Mouse (Mus musculus) neural tube, embryonic 13.5 days (tissue): ENCODE measurements around the gene Cluap1. TPM values are rescaled to one million over a fixed set of nuclear protein-coding genes. Genes with fewer than 3 reads are reported as not detected.

Experiments used
- ATAC-seq: fragments of 200-750 bp; cut with Nextera tagmentation; 2 replicates; pipeline ENCODE4 v1.8.0; 2017; ENCODE audit warnings: low read depth, mild to moderate bottlenecking, moderate TSS enrichment, moderate library complexity
- H3K27ac ChIP-seq: fragments of 300-500 bp; sonication (generic); replicated peaks from 2 replicates; pipeline ENCODE4 v1.5.1; 2015; ENCODE audit warnings: moderate library complexity, mild to moderate bottlenecking, inconsistent platforms
- H3K27me3 ChIP-seq: fragments of 300-500 bp; sonication (generic); 2 replicates; pipeline ENCODE4 v1.6.1; 2015; ENCODE audit warnings: mild to moderate bottlenecking, inconsistent platforms
- H3K36me3 ChIP-seq: fragments of 300-500 bp; sonication (generic); 2 replicates; pipeline ENCODE4 v1.6.1; 2015; ENCODE audit warnings: mild to moderate bottlenecking, inconsistent platforms
- H3K4me1 ChIP-seq: fragments of 300-500 bp; sonication (generic); replicated peaks from 2 replicates; pipeline ENCODE4 v1.6.1; 2015; ENCODE audit warnings: inconsistent platforms
- H3K4me2 ChIP-seq: fragments of 300-500 bp; sonication (generic); 2 replicates; pipeline ENCODE4 v1.6.1; 2015; ENCODE audit warnings: inconsistent platforms, mild to moderate bottlenecking, moderate library complexity
- H3K4me3 ChIP-seq: fragments of 300-500 bp; sonication (generic); 2 replicates; pipeline ENCODE4 v1.5.1; 2015; ENCODE audit warnings: mild to moderate bottlenecking, inconsistent platforms
- H3K9ac ChIP-seq: fragments of 300-500 bp; sonication (generic); 2 replicates; pipeline ENCODE4 v1.6.1; 2015; ENCODE audit warnings: moderate library complexity, mild to moderate bottlenecking, inconsistent platforms
- H3K9me3 ChIP-seq: fragments of 300-500 bp; sonication (generic); 2 replicates; pipeline ENCODE4 v1.6.1; 2016; ENCODE audit warnings: inconsistent platforms
- WGBS: fragments of 180-500 bp; shearing (Covaris S2); methylation state at CpG from one replicate; pipeline ENCODE4 v1.1.7; 2015; 5-methylcytosine and 5-hydroxymethylcytosine counted together
- polyA plus RNA-seq: library from polyadenylated mRNA; unstranded; fragments of >200 nt; fragmentation: Nextera tagmentation; extraction: Ambion mirVana; gene quantifications from 2 replicates; pipeline ENCODE4 v1.2.1, GENCODE M21; 2015

The Cluap1 gene
- polyA plus RNA-seq, 1 experiment from 2014 or later = 35.4 TPM

DNA sequence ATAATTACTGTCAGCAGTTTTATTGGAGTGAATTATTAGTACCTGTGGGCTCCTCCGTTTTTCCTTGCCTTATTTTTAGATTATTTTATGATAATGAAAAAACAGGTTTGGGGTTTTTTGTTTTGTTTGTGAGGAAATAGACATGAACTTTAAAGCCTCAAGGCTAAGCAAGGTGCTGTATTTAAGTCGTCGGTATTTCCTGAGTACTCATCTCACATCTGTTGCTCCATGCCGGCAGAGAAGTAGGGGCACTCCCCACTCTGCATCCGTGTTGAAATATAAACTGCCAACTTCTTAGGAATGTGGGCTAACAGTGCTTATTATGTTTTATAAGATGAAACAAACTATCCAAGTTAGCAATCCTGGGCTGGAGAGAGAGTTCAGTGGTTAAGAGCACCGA is 12.6 kb upstream of the Cluap1 start:
- H3K4me3 ChIP-seq = no peak overlapping the region
- no peaks in the 10 kb centered on the region for H3K9me3 ChIP-seq
- peaks cover 71% of the 10 kb centered on the region for H3K36me3 ChIP-seq
- no peaks in the 10 kb centered on the region for H3K4me1 ChIP-seq
- no peak overlapping the region for H3K27ac ChIP-seq
- no peaks in the 10 kb centered on the region for H3K27me3 ChIP-seq
- H3K4me2 ChIP-seq = no peak overlapping the region
- no peak overlapping the region for H3K9ac ChIP-seq
- ATAC-seq = no peak
- 84% methylated on average over 6 of the region's 6 CpGs for WGBS

DNA sequence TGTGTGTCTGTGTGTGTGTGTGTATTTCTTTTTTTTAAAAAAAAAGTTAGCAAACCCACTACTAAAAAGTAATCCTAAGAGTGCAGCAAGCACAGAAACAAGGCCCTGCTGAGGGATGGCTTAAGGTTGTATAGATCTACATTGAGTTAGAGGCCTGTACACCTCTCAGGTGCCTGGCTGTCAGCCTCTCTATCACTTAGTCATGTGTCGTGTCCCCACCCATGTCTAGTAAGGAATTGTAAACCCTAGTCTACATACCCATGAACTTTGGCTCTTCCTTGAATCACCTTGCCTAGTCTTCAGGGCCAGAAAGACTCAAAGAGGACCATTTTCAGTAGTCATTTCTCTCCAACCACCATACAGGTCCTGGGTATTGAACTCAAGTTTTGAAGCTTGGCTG is 12.0 kb upstream of the Cluap1 start:
- ATAC-seq = no peak
- Histone ChIP-seq H3K4me1 (no peaks in the 10 kb centered on the region), H3K9me3 (no peaks in the 10 kb centered on the region), H3K27me3 (no peaks in the 10 kb centered on the region), H3K4me2 (no peak overlapping the region), H3K27ac (no peak overlapping the region), H3K4me3 (no peak overlapping the region), H3K36me3 (peaks cover 76% of the 10 kb centered on the region), H3K9ac (no peak overlapping the region)
- WGBS = 96% methylated on average over 1 of the region's 1 CpGs

- H3K36me3 ChIP-seq = peaks cover 45% of the 10 kb centered on the region
Observed at GRCm38 (mm10) chr16:3907471-3907870, 1.1 kb upstream of the Cluap1 start.

DNA sequence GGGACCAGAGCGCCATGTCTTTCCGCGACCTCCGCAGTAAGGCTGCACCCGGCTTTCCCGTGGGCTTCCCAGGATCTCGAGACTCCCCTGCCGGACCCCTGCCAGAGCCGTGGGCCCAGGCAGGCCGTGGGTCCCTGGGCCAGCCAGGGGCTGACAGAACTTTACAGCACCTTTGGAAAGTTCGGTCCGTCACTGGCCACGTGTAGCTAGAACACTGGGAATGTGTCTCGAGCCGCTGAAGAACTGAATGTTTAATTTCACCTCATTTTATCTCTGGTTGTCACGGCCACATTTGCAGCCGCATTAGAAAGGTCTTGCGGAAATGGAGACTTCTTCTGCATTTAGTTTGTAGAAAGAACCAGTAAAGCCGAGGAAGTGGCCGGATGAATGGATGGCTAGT is 517 bp downstream of the Cluap1 start:
- no peak; the same call in 1 of the 2 replicates for ATAC-seq
- no peaks in the 10 kb centered on the region for H3K27me3 ChIP-seq
- H3K4me1 ChIP-seq = peaks cover 24% of the 10 kb centered on the region
- peak overlapping the region; percentile 68 for H3K4me3 ChIP-seq
- H3K36me3 ChIP-seq = peaks cover 48% of the 10 kb centered on the region
- H3K4me2 ChIP-seq = peak overlapping the region; percentile 82
- H3K27ac ChIP-seq = peak overlapping the region; percentile 77
- H3K9me3 ChIP-seq = no peaks in the 10 kb centered on the region
- WGBS = 9% methylated on average over 20 of the region's 20 CpGs
- H3K9ac ChIP-seq = peak overlapping the region; percentile 84

More at GRCm38 (mm10) chr16:3907471-3907870, 1.1 kb upstream of the Cluap1 start:
- H3K27ac ChIP-seq = no peak overlapping the region
- H3K27me3 ChIP-seq = no peaks in the 10 kb centered on the region
- H3K4me3 ChIP-seq = no peak overlapping the region
- H3K9me3 ChIP-seq = no peaks in the 10 kb centered on the region
- 86% methylated on average over 2 of the region's 2 CpGs for WGBS
- no peak overlapping the region for H3K4me2 ChIP-seq
- ATAC-seq = no peak
- H3K4me1 ChIP-seq = peaks cover 24% of the 10 kb centered on the region
- H3K9ac ChIP-seq = no peak overlapping the region

GRCm38 (mm10) chr16:3920756-3921155 is 12.2 kb downstream of the Cluap1 start:
- no peaks in the 10 kb centered on the region for H3K9me3 ChIP-seq
- H3K27me3 ChIP-seq = no peaks in the 10 kb centered on the region
- H3K4me3 ChIP-seq = no peak overlapping the region
- H3K4me2 ChIP-seq = no peak overlapping the region
- H3K4me1 ChIP-seq = no peaks in the 10 kb centered on the region
- ATAC-seq = no peak
- H3K27ac ChIP-seq = no peak overlapping the region
- no peak overlapping the region for H3K9ac ChIP-seq
- peaks cover 85% of the 10 kb centered on the region for H3K36me3 ChIP-seq
- WGBS = 97% methylated on average over 2 of the region's 2 CpGs

GRCm38 (mm10) chr16:3923515-3923914 is 14.9 kb downstream of the Cluap1 start:
- no peak overlapping the region for H3K27ac ChIP-seq
- no peaks in the 10 kb centered on the region for H3K4me1 ChIP-seq
- ATAC-seq = no peak
- H3K36me3 ChIP-seq = peaks cover 79% of the 10 kb centered on the region
- H3K9ac ChIP-seq = no peak overlapping the region
- no peaks in the 10 kb centered on the region for H3K9me3 ChIP-seq
- 92% methylated on average over 3 of the region's 3 CpGs for WGBS
- no peak overlapping the region for H3K4me3 ChIP-seq
- H3K4me2 ChIP-seq = no peak overlapping the region
- no peaks in the 10 kb centered on the region for H3K27me3 ChIP-seq

DNA sequence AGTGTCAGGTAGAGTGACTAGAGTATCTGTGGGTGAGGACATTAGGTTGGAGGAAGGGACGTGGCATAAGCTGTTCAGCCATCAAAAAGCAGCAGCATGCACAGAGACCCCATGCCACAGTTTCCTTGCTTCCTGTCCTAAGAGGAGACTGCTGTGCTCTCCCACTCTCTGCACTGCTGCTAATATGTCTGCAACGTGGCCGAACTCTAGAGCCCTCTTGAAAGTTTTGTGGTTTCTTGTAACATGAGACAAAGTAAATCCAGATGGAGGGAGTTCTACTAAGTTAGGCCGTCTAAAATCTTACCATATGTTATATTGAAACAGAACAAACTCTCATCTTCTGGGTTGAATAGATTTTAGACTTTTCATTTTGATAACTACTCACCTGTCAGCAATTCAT is 15.4 kb downstream of the Cluap1 start:
- ATAC-seq = no peak
- Histone ChIP-seq H3K36me3 (peaks cover 78% of the 10 kb centered on the region), H3K4me3 (no peak overlapping the region), H3K27ac (no peak overlapping the region), H3K9ac (no peak overlapping the region), H3K27me3 (no peaks in the 10 kb centered on the region), H3K4me1 (no peaks in the 10 kb centered on the region), H3K9me3 (no peaks in the 10 kb centered on the region), H3K4me2 (no peak overlapping the region)
- WGBS = 83% methylated on average over 4 of the region's 4 CpGs

- no peak overlapping the region for H3K9ac ChIP-seq
- H3K9me3 ChIP-seq = no peaks in the 10 kb centered on the region
- no peak overlapping the region for H3K4me2 ChIP-seq
- ATAC-seq = no peak
- H3K4me1 ChIP-seq = no peaks in the 10 kb centered on the region
- no peaks in the 10 kb centered on the region for H3K27me3 ChIP-seq
- H3K4me3 ChIP-seq = no peak overlapping the region
- peaks cover 86% of the 10 kb centered on the region for H3K36me3 ChIP-seq
- 75% methylated on average over 1 of the region's 1 CpGs for WGBS
- no peak overlapping the region for H3K27ac ChIP-seq
Observed at GRCm38 (mm10) chr16:3928582-3928981, 20.0 kb downstream of the Cluap1 start.

- no peak overlapping the region for H3K4me3 ChIP-seq
- H3K4me2 ChIP-seq = no peak overlapping the region
- no peak overlapping the region for H3K9ac ChIP-seq
- H3K27me3 ChIP-seq = no peaks in the 10 kb centered on the region
- 77% methylated on average over 7 of the region's 7 CpGs for WGBS
- no peaks in the 10 kb centered on the region for H3K4me1 ChIP-seq
- H3K27ac ChIP-seq = no peak overlapping the region
- no peak for ATAC-seq
- H3K9me3 ChIP-seq = no peaks in the 10 kb centered on the region
- peaks cover 86% of the 10 kb centered on the region for H3K36me3 ChIP-seq
Observed at GRCm38 (mm10) chr16:3929151-3929550, 20.6 kb downstream of the Cluap1 start.

- Histone ChIP-seq H3K27me3 (no peaks in the 10 kb centered on the region), H3K27ac (no peak overlapping the region), H3K4me3 (no peak overlapping the region), H3K36me3 (peaks cover 93% of the 10 kb centered on the region), H3K9me3 (no peaks in the 10 kb centered on the region), H3K9ac (no peak overlapping the region), H3K4me2 (no peak overlapping the region), H3K4me1 (no peaks in the 10 kb centered on the region)
- WGBS = 93% methylated on average over 6 of the region's 6 CpGs
- no peak for ATAC-seq
Observed at GRCm38 (mm10) chr16:3933536-3933935, 24.9 kb downstream of the Cluap1 start.

DNA sequence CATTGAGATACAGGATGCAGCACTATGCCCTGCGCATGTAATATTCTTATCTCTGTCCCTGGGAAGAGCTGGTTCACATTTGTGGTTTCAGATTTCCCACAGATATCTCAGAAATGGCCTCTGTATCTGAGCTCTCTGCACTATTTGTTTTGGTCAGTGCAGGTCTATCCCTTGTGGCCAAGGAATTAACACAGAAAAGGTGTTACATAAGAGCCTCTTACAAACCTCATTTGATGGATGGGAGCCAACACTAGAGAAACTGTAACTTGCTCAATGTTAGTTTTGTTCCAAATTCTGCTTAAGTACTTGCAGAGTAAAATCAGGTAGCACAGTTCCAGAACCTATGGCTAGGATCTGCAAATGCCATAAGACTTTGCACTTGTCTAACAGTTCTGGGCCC is 25.5 kb downstream of the Cluap1 start:
- Histone ChIP-seq H3K9me3 (no peaks in the 10 kb centered on the region), H3K4me3 (no peak overlapping the region), H3K27me3 (no peaks in the 10 kb centered on the region), H3K27ac (no peak overlapping the region), H3K4me1 (no peaks in the 10 kb centered on the region), H3K36me3 (peaks cover 94% of the 10 kb centered on the region), H3K9ac (no peak overlapping the region), H3K4me2 (no peak overlapping the region)
- WGBS = 94% methylated on average over 1 of the region's 1 CpGs
- no peak for ATAC-seq

DNA sequence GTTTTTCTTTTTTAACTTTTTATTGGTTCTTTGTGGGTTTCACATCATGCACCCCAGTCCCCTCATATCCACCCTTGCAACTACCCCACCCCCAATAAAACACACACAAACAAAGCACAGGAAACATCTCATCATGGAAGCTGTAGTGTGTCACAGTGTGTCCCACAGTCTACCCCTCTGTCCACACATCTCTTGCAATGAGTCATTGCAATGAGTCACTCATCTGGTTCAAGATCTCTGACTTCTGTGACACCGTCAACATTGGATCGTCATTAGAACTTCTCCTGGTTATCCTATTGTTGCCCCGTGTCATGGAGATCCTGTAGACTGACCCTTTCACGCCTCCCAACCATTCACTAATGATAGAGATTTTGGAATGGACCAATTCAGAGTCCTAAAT is 26.1 kb downstream of the Cluap1 start:
- Histone ChIP-seq H3K4me1 (no peaks in the 10 kb centered on the region), H3K27me3 (no peaks in the 10 kb centered on the region), H3K9me3 (no peaks in the 10 kb centered on the region), H3K4me3 (no peak overlapping the region), H3K36me3 (peaks cover 92% of the 10 kb centered on the region), H3K9ac (no peak overlapping the region), H3K4me2 (no peak overlapping the region), H3K27ac (no peak overlapping the region)
- WGBS = 98% methylated on average over 4 of the region's 4 CpGs
- no peak for ATAC-seq

- Histone ChIP-seq H3K9ac (no peak overlapping the region), H3K9me3 (no peaks in the 10 kb centered on the region), H3K4me3 (no peak overlapping the region), H3K27ac (no peak overlapping the region), H3K27me3 (no peaks in the 10 kb centered on the region), H3K36me3 (no peaks in the 10 kb centered on the region), H3K4me1 (no peaks in the 10 kb centered on the region), H3K4me2 (no peak overlapping the region)
- no peak for ATAC-seq
- WGBS = 82% methylated on average over 1 of the region's 1 CpGs
Observed at GRCm38 (mm10) chr16:3951141-3951540, 42.5 kb downstream of the Cluap1 start.
